Mouse (Mus musculus): ENCODE measurements around the gene Cfap299. TPM values are rescaled to one million over a fixed set of nuclear protein-coding genes. Genes with fewer than 3 reads are reported as not detected.

The Cfap299 gene
- total RNA-seq, 2 experiments from 2014 or later: 0.64 TPM; not detected in 1

DNA sequence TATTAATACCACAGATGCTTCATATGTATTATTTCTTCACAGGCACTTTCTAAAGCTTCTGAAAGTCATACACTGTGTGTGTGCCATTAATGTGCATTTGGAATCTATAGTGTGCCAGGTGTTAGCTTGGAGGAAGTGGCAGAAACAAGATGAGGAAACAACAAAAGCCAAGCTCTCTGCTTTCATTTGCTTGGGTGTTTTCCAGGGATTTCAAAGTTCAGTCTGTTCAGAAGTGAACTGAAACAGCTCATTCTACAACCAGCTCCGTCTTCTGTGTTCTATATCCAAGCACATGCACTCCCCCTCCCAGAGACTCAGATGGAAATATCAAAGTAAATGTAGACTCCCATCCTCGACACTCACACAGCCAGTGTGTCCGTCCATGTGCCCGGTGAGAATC is 449.5 kb downstream of the Cfap299 start:
- Histone ChIP-seq H3K4me3 (no peak overlapping the region), H3K27ac (no peak overlapping the region)
- DNase-seq (ENCODE audit: low spot score in 2 of 2): no peak
- no peak for TF ChIP-seq CTCF (conservative IDR thresholded peaks at IDR 0.05)

DNA sequence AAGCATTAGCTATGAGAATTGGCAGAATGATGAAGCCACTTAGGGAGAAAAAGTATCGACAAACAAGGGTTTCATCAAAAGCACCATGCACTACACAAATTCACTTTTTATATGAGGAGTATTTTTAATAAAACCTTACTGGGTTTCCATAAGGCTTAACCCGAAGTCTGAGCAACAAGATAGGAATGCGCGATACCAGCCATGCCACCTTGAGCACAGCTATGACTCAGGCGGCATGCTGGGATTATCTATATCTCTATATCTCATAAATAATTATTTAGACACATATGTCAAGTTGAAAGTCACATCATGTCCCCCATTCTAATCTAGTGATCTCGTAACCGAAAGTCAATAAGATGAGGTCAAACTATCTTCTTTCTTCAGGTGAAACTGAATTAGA is 453.0 kb downstream of the Cfap299 start:
- H3K27ac ChIP-seq: no peak overlapping the region
- H3K4me3 ChIP-seq: no peak overlapping the region
- no peak for TF ChIP-seq CTCF (conservative IDR thresholded peaks at IDR 0.05)
- DNase-seq (ENCODE audit: low spot score in 2 of 2): no peak

DNA sequence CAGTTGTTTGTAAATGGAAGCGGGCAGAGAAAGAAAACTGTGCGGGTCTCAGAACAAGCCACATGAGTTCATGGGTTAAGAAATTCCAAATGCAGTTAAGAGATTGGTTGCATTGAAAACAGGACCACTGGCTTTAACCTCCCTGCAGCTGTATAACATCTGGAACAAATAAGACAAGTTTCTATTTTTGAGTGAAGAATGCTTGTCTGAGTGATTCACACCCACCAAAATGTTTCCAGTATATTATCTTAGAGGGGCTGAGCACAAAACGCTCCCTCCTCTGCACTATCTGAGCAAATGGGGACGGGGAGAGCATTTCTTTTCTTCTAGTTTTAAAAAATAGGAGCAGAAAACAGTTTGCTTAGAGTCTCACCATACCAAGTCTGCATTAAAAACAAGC is 458.6 kb downstream of the Cfap299 start:
- H3K27ac ChIP-seq: no peak overlapping the region
- DNase-seq (ENCODE audit: low spot score in 2 of 2): no peak
- no peak for TF ChIP-seq CTCF (conservative IDR thresholded peaks at IDR 0.05)
- H3K4me3 ChIP-seq: no peak overlapping the region

DNA sequence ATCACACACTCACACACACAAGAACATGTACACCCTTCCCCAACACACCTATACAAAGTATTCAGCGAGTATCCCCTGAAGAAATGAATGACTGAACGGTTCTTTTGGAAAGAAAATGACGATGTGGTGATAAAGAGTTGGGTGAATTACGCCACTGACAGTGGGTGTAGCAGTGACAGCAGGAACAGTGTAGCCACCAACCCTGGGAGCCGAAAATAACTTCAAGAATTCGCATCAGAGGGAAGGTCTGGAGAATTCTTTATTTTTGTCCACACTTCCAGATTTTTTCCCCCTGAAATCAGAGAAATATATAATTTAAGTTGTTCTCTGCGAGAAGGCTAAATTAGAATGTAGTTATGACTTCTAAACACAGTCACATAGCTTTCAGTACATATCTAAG is 459.5 kb downstream of the Cfap299 start:
- H3K27ac ChIP-seq: no peak overlapping the region
- no peak overlapping the region for H3K4me3 ChIP-seq
- no peak for DNase-seq (ENCODE audit: low spot score in 2 of 2)
- no peak for TF ChIP-seq CTCF (conservative IDR thresholded peaks at IDR 0.05)

DNA sequence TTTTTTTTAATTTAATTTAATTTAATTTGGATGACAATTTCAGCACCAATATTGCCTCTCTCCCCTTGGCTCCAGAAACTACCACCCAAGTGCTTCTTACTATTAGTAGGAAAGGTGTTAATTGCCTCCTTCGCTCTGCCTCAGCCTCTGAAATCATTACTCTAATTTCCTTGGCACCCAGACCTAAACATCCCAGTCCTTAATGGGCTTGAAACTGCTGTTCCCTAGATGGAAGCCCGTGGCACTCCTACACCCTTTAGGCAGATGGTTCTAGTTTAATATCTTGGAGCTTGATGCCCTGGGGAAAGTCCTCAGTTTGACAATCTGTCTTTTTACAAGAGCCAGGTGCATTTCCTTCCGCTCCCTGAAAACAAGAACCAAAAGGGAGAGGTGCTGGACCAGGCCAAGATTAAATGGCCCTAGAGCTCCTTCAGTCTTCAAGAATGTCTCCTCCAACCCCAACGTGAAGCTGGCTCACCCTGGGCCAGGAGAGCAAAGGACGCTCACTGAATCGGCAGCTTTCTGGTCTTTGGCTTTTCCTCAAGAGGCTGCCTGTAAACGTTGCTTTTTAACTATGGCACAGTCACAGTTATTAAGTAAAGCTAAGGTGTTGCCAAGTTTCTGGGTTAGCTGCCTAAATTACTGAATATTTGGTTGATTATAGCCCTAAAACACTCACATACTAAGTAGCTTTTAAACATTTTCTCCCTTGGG is 461.9 kb downstream of the Cfap299 start:
- no peak for TF ChIP-seq CTCF (conservative IDR thresholded peaks at IDR 0.05)
- H3K4me3 ChIP-seq: no peak overlapping the region
- H3K27ac ChIP-seq: no peak overlapping the region
- no peak for DNase-seq (ENCODE audit: low spot score in 2 of 2)

DNA sequence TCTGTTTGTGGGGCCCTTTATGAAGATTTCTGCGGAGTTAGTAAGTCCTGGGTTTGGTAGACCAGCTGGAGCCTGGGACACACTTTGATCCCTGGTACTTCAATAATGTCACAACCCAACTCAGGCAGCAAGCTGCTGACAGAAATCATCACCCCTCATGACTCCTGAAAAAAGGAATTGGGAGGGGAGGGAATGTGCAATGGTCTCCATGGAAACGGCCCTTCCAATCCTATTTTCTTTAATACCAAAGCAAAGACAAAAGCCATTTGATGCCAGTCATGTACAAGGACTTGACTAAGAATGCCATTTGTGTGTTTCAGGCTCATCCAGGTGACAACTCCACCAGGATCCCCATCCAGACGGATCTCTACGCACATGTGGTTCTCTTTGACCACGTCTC is 472.4 kb downstream of the Cfap299 start:
- TF ChIP-seq CTCF (conservative IDR thresholded peaks at IDR 0.05): no peak
- Histone ChIP-seq H3K4me3 (no peak overlapping the region), H3K27ac (no peak overlapping the region)
- no peak for DNase-seq (ENCODE audit: low spot score in 2 of 2)

DNA sequence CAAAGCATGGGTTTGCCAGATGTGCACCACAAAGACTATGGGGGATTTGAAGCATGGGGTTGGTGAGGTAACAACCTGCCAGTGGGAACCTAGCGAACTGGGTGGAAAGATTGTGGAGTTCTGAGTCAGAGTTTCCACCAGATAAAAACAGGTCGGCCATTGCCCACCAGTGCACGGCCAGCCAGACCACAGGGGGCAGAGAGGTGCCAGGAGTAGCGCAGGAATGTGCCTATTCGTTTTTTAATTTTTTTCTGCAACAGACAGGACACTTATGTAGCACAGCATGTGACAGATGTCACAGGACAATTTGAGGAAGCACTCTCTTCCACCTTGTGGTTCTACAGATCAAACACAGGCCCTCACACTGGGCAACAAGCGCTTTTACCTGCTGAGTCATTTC is 475.7 kb downstream of the Cfap299 start:
- TF ChIP-seq CTCF (conservative IDR thresholded peaks at IDR 0.05): no peak
- Histone ChIP-seq H3K4me3 (no peak overlapping the region), H3K27ac (no peak overlapping the region)
- no peak for DNase-seq (ENCODE audit: low spot score in 2 of 2)

DNA sequence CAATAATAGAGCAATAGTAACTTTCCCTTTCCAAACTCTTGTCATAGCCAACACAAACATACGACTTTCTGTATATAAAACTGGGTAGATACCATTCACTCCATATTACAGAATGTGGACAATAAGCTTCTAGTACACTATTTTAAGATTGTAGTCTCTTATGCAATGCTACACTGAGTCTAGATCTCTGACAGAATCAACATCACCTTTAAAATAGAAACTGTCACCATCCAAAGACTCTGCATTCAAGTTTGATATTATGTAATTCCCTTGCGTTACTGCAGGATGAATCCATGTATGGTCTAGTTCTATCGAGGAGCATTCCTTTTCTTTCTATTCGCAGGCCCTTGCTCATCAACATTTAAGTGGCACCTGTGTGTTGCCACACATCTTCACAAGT is 477.4 kb downstream of the Cfap299 start:
- DNase-seq (ENCODE audit: low spot score in 2 of 2): no peak
- Histone ChIP-seq H3K4me3 (no peak overlapping the region), H3K27ac (no peak overlapping the region)
- TF ChIP-seq CTCF (conservative IDR thresholded peaks at IDR 0.05): no peak

DNA sequence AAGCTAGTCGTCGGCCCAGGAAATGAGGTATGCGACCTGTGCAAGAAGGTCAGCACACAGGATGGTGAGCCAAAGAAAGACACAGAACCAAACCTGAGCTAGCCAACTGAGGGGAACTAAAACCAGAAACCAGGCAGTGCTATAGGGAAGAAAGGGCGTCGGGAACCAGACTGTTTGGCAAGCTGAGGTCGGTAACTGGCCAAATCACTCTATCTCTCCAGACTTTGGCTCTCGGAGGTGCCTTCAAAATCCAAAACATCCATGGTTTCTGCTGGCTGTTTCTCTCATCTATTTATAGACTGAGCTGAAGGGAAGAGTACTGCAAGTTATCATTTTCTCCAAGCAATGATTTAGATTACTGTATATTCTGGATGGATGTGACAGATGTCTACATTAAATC is 477.9 kb downstream of the Cfap299 start:
- Histone ChIP-seq H3K27ac (no peak overlapping the region), H3K4me3 (no peak overlapping the region)
- no peak for DNase-seq (ENCODE audit: low spot score in 2 of 2)
- TF ChIP-seq CTCF (conservative IDR thresholded peaks at IDR 0.05): no peak

DNA sequence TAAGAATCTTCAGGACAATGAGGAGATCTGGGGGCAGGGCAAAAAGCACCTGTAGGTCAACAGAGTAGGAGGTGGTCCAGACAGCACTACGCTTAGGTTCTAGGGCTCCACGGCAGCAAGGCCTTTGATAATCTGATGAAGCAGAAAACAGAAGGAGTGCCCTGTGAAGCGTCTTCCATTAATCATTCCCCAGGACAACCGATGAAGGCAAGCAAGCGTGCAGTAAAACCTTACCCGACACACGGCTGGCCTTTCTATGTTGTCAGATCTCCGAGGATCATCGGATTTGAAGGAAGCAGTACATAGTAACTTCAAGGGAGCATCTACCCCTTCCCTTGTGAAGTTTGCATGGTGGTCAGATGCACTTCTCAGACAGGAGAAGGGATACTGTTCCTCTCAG is 478.8 kb downstream of the Cfap299 start:
- Histone ChIP-seq H3K4me3 (no peak overlapping the region), H3K27ac (no peak overlapping the region)
- no peak for TF ChIP-seq CTCF (conservative IDR thresholded peaks at IDR 0.05)
- DNase-seq (ENCODE audit: low spot score in 2 of 2): no peak

DNA sequence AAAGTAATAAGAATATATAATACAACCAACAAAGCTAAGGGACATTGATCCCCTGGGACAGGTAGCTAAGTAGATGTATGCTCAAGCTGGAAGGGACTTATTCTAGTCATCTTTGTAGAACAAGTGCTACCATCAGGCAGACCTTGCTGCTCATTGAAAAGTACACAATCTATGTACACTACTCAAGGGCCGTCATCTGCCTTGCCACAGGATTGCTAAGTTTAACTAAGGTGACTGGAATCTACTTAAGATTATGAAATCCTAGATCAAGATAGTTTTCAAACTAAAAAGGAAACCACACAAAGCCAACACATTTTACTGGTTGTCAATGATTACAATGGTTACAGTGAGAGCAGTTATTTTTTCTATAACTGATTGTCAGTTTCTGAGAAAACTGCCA is 483.3 kb downstream of the Cfap299 start:
- Histone ChIP-seq H3K4me3 (no peak overlapping the region), H3K27ac (no peak overlapping the region)
- DNase-seq (ENCODE audit: low spot score in 2 of 2): no peak
- TF ChIP-seq CTCF (conservative IDR thresholded peaks at IDR 0.05): no peak

DNA sequence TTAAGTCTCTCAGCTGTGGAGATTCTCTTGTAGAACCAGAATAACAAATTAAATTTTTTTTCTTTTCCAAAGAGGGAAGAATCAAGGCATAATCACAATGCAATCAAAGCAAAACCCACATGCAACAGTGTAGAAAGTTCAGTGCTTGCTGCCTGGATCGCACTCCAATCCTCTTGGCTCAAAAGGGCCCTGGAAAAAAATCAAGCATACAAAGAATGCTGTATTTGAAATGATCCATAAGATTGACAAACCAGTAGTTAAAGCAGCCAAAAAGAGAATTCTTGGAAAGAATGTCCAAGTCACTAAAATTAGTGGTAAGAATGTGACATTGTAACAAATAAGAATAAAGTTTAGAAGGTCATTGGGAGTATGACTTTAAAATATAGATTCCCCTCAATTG is 486.2 kb downstream of the Cfap299 start:
- DNase-seq (ENCODE audit: low spot score in 2 of 2): no peak
- no peak for TF ChIP-seq CTCF (conservative IDR thresholded peaks at IDR 0.05)
- no peak overlapping the region for H3K4me3 ChIP-seq

DNA sequence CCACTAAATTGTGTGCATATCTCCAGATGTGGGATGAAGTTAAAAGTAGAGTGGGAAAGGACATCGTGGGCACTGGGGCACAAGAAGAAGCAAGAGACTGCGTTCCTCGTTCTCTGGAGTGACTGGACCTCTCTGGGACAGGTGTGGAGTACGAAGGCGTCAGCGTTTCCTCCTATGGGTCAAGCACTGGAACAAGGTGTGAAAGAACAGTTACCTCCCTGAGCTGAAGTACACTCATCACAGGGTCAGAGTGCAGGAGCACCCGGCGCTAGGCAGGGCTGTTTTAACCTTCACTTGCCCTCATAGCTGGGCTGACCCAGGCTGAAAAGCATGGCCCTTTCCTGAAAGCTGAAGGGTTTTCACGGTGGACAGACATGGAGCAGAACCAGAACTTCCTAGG is 504.7 kb downstream of the Cfap299 start:
- no peak overlapping the region for H3K4me3 ChIP-seq
- TF ChIP-seq CTCF (conservative IDR thresholded peaks at IDR 0.05): no peak
- H3K27ac ChIP-seq: no peak overlapping the region
- no peak for DNase-seq (ENCODE audit: low spot score in 2 of 2)

More for the DNA sequence above, 486.2 kb downstream of the Cfap299 start:
- no peak overlapping the region for H3K27ac ChIP-seq

DNA sequence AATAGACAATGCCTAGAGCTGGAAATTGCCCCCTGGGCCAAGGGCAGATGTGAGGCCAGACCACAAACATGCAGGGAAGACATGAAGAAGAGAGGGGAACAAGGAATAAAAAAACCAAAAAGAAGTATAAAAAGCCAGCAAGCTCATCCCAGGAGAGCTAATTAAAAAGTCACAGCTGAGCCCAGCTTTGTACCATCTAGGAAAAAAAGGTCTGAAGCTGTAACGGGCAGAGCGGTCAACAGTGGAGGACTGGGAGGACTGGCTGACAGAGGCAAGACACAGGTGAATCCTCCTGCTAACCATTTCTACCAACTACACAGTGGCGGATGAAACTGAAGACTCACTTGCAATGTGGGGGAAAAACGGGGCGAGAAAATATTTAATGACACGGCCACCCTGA is 505.2 kb downstream of the Cfap299 start:
- DNase-seq (ENCODE audit: low spot score in 2 of 2): no peak
- Histone ChIP-seq H3K27ac (no peak overlapping the region), H3K4me3 (no peak overlapping the region)
- TF ChIP-seq CTCF (conservative IDR thresholded peaks at IDR 0.05): no peak

Measured in layer of hippocampus, adult 2 months (tissue).